ENCODE assay signal across 20 mouse cellular contexts in the genomic region with DNA sequence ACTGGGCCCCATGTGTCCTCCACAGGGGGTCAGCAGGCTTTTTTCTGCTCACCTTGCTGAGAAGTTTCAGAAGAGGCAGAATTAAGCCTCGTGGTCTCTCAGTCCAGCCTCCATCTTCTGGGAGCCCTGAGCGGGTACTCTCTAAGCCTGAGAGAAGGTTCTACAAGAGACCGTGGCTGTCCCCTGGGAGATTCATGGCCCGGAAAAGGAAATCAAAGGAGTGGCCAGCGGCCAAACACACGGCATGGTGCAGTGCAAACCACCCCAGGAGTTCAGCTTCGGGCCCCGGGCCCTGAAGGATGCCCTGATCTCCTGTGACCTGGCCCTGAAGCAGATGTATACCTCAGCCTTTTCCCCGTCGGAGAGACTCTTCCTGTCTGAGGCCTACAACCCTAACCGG. TPM values are rescaled to one million over a fixed set of nuclear protein-coding genes. Genes with fewer than 3 reads are reported as not detected.
DNase-seq lines count a peak whose midpoint lies in the region; ATAC-seq lines count a peak whose summit lies in the region.
"Had no signal": no experiment of that assay in that cellular context is flagged by ENCODE, and none has a peak within 500 bp of the region (broad histone marks: within the 10 kb centered on the region; RNA-seq: fewer than 3 reads in every experiment).

No protein-coding gene starts in this region.

- H3K9ac ChIP-seq in hindbrain, embryonic 12.5 days = no peak overlapping the region
- H3K9ac ChIP-seq in heart, embryonic 11.5 days (ENCODE audit: low read depth, low read length) = no peak overlapping the region
- H3K9ac ChIP-seq: midbrain, embryonic 12.5 days; neural tube, embryonic 13.5 days had no signal

- peaks cover 21% of the 10 kb centered on the region for H3K27me3 ChIP-seq in hindbrain, embryonic 10.5 days (ENCODE audit: insufficient read depth, poor library complexity, severe bottlenecking)
- peaks cover 16% of the 10 kb centered on the region for H3K27me3 ChIP-seq in hindbrain, embryonic 12.5 days
- peaks cover 20% of the 10 kb centered on the region for H3K27me3 ChIP-seq in heart, embryonic 11.5 days (ENCODE audit: control insufficient read depth, insufficient read depth, low read length)

- peak; percentile 55 for DNase-seq in adrenal gland, postnatal 14 days
- DNase-seq in adrenal gland, adult 2 months = no peak
- no peak for DNase-seq in hindbrain, embryonic 10.5 days (ENCODE audit: low spot score)
- peak; percentile 44 to 68 for DNase-seq in kidney, postnatal 36 days
- no peak for DNase-seq in MN1 (ENCODE audit: low spot score)
- no peak for DNase-seq in urinary bladder, postnatal 25 days (ENCODE audit: low spot score)
- DNase-seq: cerebellum, adult 2 months; layer of hippocampus, adult 9-11 months; left cerebral cortex, postnatal 4 days; liver; lung, postnatal 10 days; right cerebral cortex, adult 18-20 months; thymus, postnatal 14 days had no signal

- 77% methylated on average over 11 of the region's 11 CpGs for WGBS in hindbrain, embryonic 10.5 days
- WGBS in hindbrain, embryonic 12.5 days = 69% methylated on average over 11 of the region's 11 CpGs
- 70% methylated on average over 11 of the region's 11 CpGs for WGBS in heart, embryonic 11.5 days (ENCODE audit: insufficient replicate concordance)

- no peak overlapping the region for H3K4me3 ChIP-seq in hindbrain, embryonic 10.5 days
- no peak overlapping the region for H3K4me3 ChIP-seq in hindbrain, embryonic 12.5 days
- no peak overlapping the region for H3K4me3 ChIP-seq in heart, embryonic 11.5 days (ENCODE audit: low read depth, low read length)
- H3K4me3 ChIP-seq: left cerebral cortex, adult 2 months; midbrain, embryonic 12.5 days; neural tube, embryonic 13.5 days had no signal

- H3K36me3 ChIP-seq in hindbrain, embryonic 10.5 days = no peaks in the 10 kb centered on the region
- no peaks in the 10 kb centered on the region for H3K36me3 ChIP-seq in hindbrain, embryonic 12.5 days
- no peaks in the 10 kb centered on the region for H3K36me3 ChIP-seq in heart, embryonic 11.5 days (ENCODE audit: control insufficient read depth, insufficient read depth, low read length)
- H3K36me3 ChIP-seq: midbrain, embryonic 12.5 days; neural tube, embryonic 13.5 days had no signal

- H3K27ac ChIP-seq in hindbrain, embryonic 10.5 days = 0 out of 2 replicates have a peak overlapping the region, but pooled peaks have one; percentile 10
- no peak overlapping the region for H3K27ac ChIP-seq in hindbrain, embryonic 12.5 days
- no peak overlapping the region for H3K27ac ChIP-seq in heart, embryonic 11.5 days (ENCODE audit: low read depth, low read length)
- H3K27ac ChIP-seq: midbrain, embryonic 12.5 days; neural tube, embryonic 13.5 days had no signal

- no peak for ATAC-seq in hindbrain, embryonic 12.5 days (ENCODE audit: low FRiP score)
- ATAC-seq in heart, embryonic 11.5 days (replicated peaks; ENCODE audit: insufficient number of reproducible peaks, low FRiP score, low TSS enrichment) = 0 out of 2 replicates have a peak, but pooled peaks have one; percentile 16
- ATAC-seq: hindbrain, embryonic 16.5 days; intestine, embryonic 16.5 days had no signal

- no peak overlapping the region for H3K4me2 ChIP-seq in hindbrain, embryonic 12.5 days (replicated peaks)
- H3K4me2 ChIP-seq in heart, embryonic 11.5 days = no peak overlapping the region
- H3K4me2 ChIP-seq: midbrain, embryonic 12.5 days; neural tube, embryonic 13.5 days had no signal

- no peaks in the 10 kb centered on the region for H3K9me3 ChIP-seq in hindbrain, embryonic 10.5 days
- 0 out of 2 replicates have a peak, but pooled peaks cover 5% of the 10 kb centered on the region for H3K9me3 ChIP-seq in hindbrain, embryonic 12.5 days (replicated peaks)
- no peaks in the 10 kb centered on the region for H3K9me3 ChIP-seq in heart, embryonic 11.5 days (replicated peaks; ENCODE audit: control insufficient read depth, low read length)
- H3K9me3 ChIP-seq: midbrain, embryonic 12.5 days had no signal

- H3K4me1 ChIP-seq in hindbrain, embryonic 10.5 days (replicated peaks) = peaks cover 8% of the 10 kb centered on the region
- no peaks in the 10 kb centered on the region for H3K4me1 ChIP-seq in hindbrain, embryonic 12.5 days
- peaks cover under 1% of the 10 kb centered on the region; the same call in 1 of the 2 replicates for H3K4me1 ChIP-seq in heart, embryonic 11.5 days (ENCODE audit: control insufficient read depth, insufficient read depth, low read length)

RNA-seq across cellular contexts. Expression of a gene that starts 17.1 kb away (rescaled TPM):
- 0.53 and 0.85 TPM in 2 replicates for total RNA-seq in adrenal gland, postnatal 14 days (2021)
- 1 to 10 TPM in 1 of 2 experiments, under 1 TPM in 1; 0.52 to 1.1 TPM for total RNA-seq in adrenal gland, adult 2 months (2021)
- 1.5 and 1.6 TPM in 2 replicates for polyA plus RNA-seq in adrenal gland, adult 2 months (2012; rRNA removed)
- 0.87 and 1.5 TPM in 2 replicates for polyA plus RNA-seq in hindbrain, embryonic 10.5 days (2016; fragmentation: Nextera tagmentation; extraction: Ambion mirVana)
- 1.8 and 2.1 TPM in 2 replicates for polyA plus RNA-seq in hindbrain, embryonic 12.5 days (2016; fragmentation: Nextera tagmentation; extraction: Ambion mirVana)
- 0.21 and 0.69 TPM in 2 replicates for polyA plus RNA-seq in heart, embryonic 11.5 days (2014; fragmentation: Nextera tagmentation; extraction: Ambion mirVana)

RNA-seq across cellular contexts. Expression of a gene that starts 36.2 kb away (rescaled TPM):
- 16.8 and 19.6 TPM in 2 replicates for total RNA-seq in adrenal gland, postnatal 14 days (2021)
- total RNA-seq in adrenal gland, adult 2 months (2021) = 10 to 100 TPM; 16.9 to 18.8 TPM
- polyA plus RNA-seq in adrenal gland, adult 2 months (2012; rRNA removed) = 42.9 and 46.4 TPM in 2 replicates
- 24.6 and 25.1 TPM in 2 replicates for polyA plus RNA-seq in hindbrain, embryonic 10.5 days (2016; fragmentation: Nextera tagmentation; extraction: Ambion mirVana)
- polyA plus RNA-seq in hindbrain, embryonic 12.5 days (2016; fragmentation: Nextera tagmentation; extraction: Ambion mirVana) = 22.8 and 25.7 TPM in 2 replicates
- polyA plus RNA-seq in heart, embryonic 11.5 days (2014; fragmentation: Nextera tagmentation; extraction: Ambion mirVana) = 9.0 and 9.8 TPM in 2 replicates

RNA-seq across cellular contexts. Expression of a gene that starts 38.9 kb away (rescaled TPM):
- total RNA-seq in adrenal gland, postnatal 14 days (2021) = 19.0 and 22.7 TPM in 2 replicates
- total RNA-seq in adrenal gland, adult 2 months (2021) = 10 to 100 TPM; 13.5 to 23.5 TPM
- polyA plus RNA-seq in adrenal gland, adult 2 months (2012; rRNA removed) = 19.3 and 19.6 TPM in 2 replicates
- polyA plus RNA-seq in hindbrain, embryonic 10.5 days (2016; fragmentation: Nextera tagmentation; extraction: Ambion mirVana) = 24.5 and 29.1 TPM in 2 replicates
- polyA plus RNA-seq in hindbrain, embryonic 12.5 days (2016; fragmentation: Nextera tagmentation; extraction: Ambion mirVana) = 31.3 and 31.7 TPM in 2 replicates
- polyA plus RNA-seq in heart, embryonic 11.5 days (2014; fragmentation: Nextera tagmentation; extraction: Ambion mirVana) = 8.1 and 10.7 TPM in 2 replicates

Comparison
In these comparisons a context has a peak if more than half of its experiments do, and no peak if none do; other contexts are left out.
1. DNase-seq: peak in adrenal gland, postnatal 14 days (single experiment) and kidney, postnatal 36 days (2 of 2); none in adrenal gland, adult 2 months (single experiment), hindbrain, embryonic 10.5 days (single experiment), MN1 (single experiment) and urinary bladder, postnatal 25 days (single experiment).